Mouse (Mus musculus) heart, adult 2 months (tissue): ENCODE measurements around the gene Trmo.

ENCODE experiments used
- CTCF ChIP-seq: fragments of 200-600 bp; IDR thresholded peaks from 2 replicates; pipeline ENCODE4 v1.8.1; 2022; ENCODE audit warnings: antibody characterized with exemption, mild to moderate bottlenecking, moderate library complexity
- EP300 ChIP-seq: fragments of 200-500 bp; IDR thresholded peaks from 2 replicates; pipeline ENCODE4 v1.6.1; 2011; ENCODE audit warnings: low read depth, low read length, control low read depth; ENCODE audit not compliant: insufficient read depth
- POLR2A ChIP-seq: fragments of 200-500 bp; IDR thresholded peaks from 2 replicates; pipeline ENCODE4 v1.6.1; 2011; ENCODE audit warnings: mild to moderate bottlenecking, low read depth, low read length, control low read depth; ENCODE audit not compliant: insufficient read depth

- TF ChIP-seq CTCF (no peak), POLR2A (no peak), EP300 (no peak)
Measured at GRCm38 (mm10) chr4:46428903-46429499, 39.8 kb upstream of the Trmo start.
